Mouse (Mus musculus): ENCODE measurements around the gene Lrrc8c. TPM values are rescaled to one million over a fixed set of nuclear protein-coding genes. Genes with fewer than 3 reads are reported as not detected.

Lrrc8c gene
- total and polyA plus RNA-seq, 3 experiments, result 33.0 to 46.0 TPM; not detected in 1

- Histone ChIP-seq H3K4me1 (ENCODE audit: control insufficient read depth in 1 of 2, insufficient read depth in 2 of 2, low read length in 2 of 2) (peaks cover 7 to 13% of the 10 kb centered on the region in 2 experiments), H3K4me3 (ENCODE audit: control insufficient read depth in 1 of 2, insufficient read depth in 1 of 2, low read depth in 2 of 2, low read length in 2 of 2) (no peak overlapping the region), H3K36me3 (ENCODE audit: control insufficient read depth in 1 of 2, insufficient read depth in 2 of 2, low read length in 2 of 2) (peaks cover 0 to 10% of the 10 kb centered on the region in 2 experiments; a peak in 2 of 4 replicates), H3K79me2 (ENCODE audit: control insufficient read depth, insufficient read depth, low read length, poor library complexity) (no peaks in the 10 kb centered on the region), H3K9ac (ENCODE audit: control insufficient read depth, low read depth, low read length, poor library complexity, severe bottlenecking) (no peak overlapping the region), H3K27me3 (ENCODE audit: control insufficient read depth in 1 of 2, insufficient read depth in 2 of 2, low read length in 2 of 2) (no peaks in the 10 kb centered on the region), H3K27ac (ENCODE audit: control insufficient read depth, low read depth, low read length) (no peak overlapping the region), H3K9me3 (replicated peaks; ENCODE audit: insufficient read depth, low read length) (no peaks in the 10 kb centered on the region)
- TF ChIP-seq JUND (IDR thresholded peaks at IDR 0.05; ENCODE audit: low read depth, low read length) (no peak), POLR2A (IDR thresholded peaks at IDR 0.05; ENCODE audit: control insufficient read depth in 1 of 2, insufficient read depth in 1 of 2, low read depth in 1 of 2, low read length in 2 of 2, poor library complexity in 1 of 2) (no peak), MYB (IDR thresholded peaks at IDR 0.05; ENCODE audit: low read depth, low read length) (no peak), UBTF (IDR thresholded peaks at IDR 0.05; ENCODE audit: borderline replicate concordance, insufficient read depth, low read depth, low read length) (no peak), MEF2A (IDR thresholded peaks at IDR 0.05; ENCODE audit: extremely low read depth, insufficient replicate concordance, low read depth, low read length, poor library complexity, severe bottlenecking) (no peak), MAZ (IDR thresholded peaks at IDR 0.05; ENCODE audit: low read depth, low read length) (no peak), GABPA (IDR thresholded peaks at IDR 0.05; ENCODE audit: low read depth, low read length) (no peak), CTCF (IDR thresholded peaks at IDR 0.05 in 2 of 3, conservative IDR thresholded peaks at IDR 0.05 in 1 of 3; ENCODE audit: control insufficient read depth in 1 of 3, insufficient read depth in 1 of 3, low read depth in 2 of 3, low read length in 3 of 3, poor library complexity in 1 of 3, severe bottlenecking in 1 of 3) (no peak), EP300 (IDR thresholded peaks at IDR 0.05; ENCODE audit: low read depth in 1 of 2, low read length in 2 of 2) (no peak), MAX (IDR thresholded peaks at IDR 0.05; ENCODE audit: low read length) (no peak), SIN3A (IDR thresholded peaks at IDR 0.05; ENCODE audit: low read length) (no peak), MXI1 (IDR thresholded peaks at IDR 0.05; ENCODE audit: low read depth, low read length) (no peak), HCFC1 (IDR thresholded peaks at IDR 0.05; ENCODE audit: low read depth, low read length) (no peak), TCF12 (IDR thresholded peaks at IDR 0.05; ENCODE audit: low read depth, low read length) (no peak), MAFK (IDR thresholded peaks at IDR 0.05; ENCODE audit: borderline replicate concordance, low read depth, low read length) (no peak), ELF1 (IDR thresholded peaks at IDR 0.05; ENCODE audit: low read depth, low read length) (no peak)
- no peak for DNase-seq (ENCODE audit: low read depth, low spot score)
These were observed 112.9 kb downstream of the Lrrc8c start for GRCm38 (mm10) chr5:105632066-105632465.

- Histone ChIP-seq H3K36me3 (ENCODE audit: control insufficient read depth in 1 of 2, insufficient read depth in 2 of 2, low read length in 2 of 2) (peaks cover 0 to 16% of the 10 kb centered on the region in 2 experiments; a peak in 2 of 4 replicates), H3K79me2 (ENCODE audit: control insufficient read depth, insufficient read depth, low read length, poor library complexity) (no peaks in the 10 kb centered on the region), H3K27me3 (ENCODE audit: control insufficient read depth in 1 of 2, insufficient read depth in 2 of 2, low read length in 2 of 2) (no peaks in the 10 kb centered on the region), H3K9ac (ENCODE audit: control insufficient read depth, low read depth, low read length, poor library complexity, severe bottlenecking) (no peak overlapping the region), H3K27ac (ENCODE audit: control insufficient read depth, low read depth, low read length) (no peak overlapping the region), H3K4me1 (ENCODE audit: control insufficient read depth in 1 of 2, insufficient read depth in 2 of 2, low read length in 2 of 2) (peaks cover 8 to 25% of the 10 kb centered on the region in 2 experiments), H3K4me3 (ENCODE audit: control insufficient read depth in 1 of 2, insufficient read depth in 1 of 2, low read depth in 2 of 2, low read length in 2 of 2) (no peak overlapping the region), H3K9me3 (replicated peaks; ENCODE audit: insufficient read depth, low read length) (no peaks in the 10 kb centered on the region)
- no peak for DNase-seq (ENCODE audit: low read depth, low spot score)
- TF ChIP-seq RCOR1 (IDR thresholded peaks at IDR 0.05; ENCODE audit: low read depth, low read length), result no peak
These were observed 116.4 kb downstream of the Lrrc8c start for GRCm38 (mm10) chr5:105635576-105635975.

Data from MEL (cell line).